Comparison of ENCODE assay signal across 9 mouse cellular contexts in the genomic region with DNA sequence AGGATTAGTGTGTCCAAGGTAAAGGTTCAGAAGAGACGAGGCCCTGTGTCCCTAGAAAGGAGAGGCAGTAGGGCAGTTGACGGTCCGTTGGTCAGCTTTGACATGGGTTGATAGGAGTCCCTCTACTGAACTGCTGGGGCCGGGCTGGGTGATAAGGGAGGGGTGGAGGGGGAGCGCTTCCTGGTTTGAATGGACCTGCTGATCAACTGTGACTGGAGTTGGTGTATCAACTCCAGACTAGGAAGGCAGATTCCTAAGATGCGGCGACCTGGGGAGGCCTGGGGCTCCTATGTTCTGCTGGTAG.
DNase-seq lines count a peak whose midpoint lies in the region; ATAC-seq and TF ChIP-seq lines count a peak whose summit lies in the region.
"Had no signal": no experiment of that assay in that cellular context is flagged by ENCODE, and none has a peak within 500 bp of the region (broad histone marks: within the 10 kb centered on the region; RNA-seq: fewer than 3 reads in every experiment).

No protein-coding gene starts in this region.

- WGBS in lung, embryonic 15.5 days = 36% methylated on average over 7 of the region's 7 CpGs
- WGBS in forebrain, embryonic 11.5 days = 24% methylated on average over 7 of the region's 7 CpGs
- 42% methylated on average over 7 of the region's 7 CpGs for WGBS in limb, embryonic 14.5 days
- WGBS in small intestine, adult 2 months = 20% methylated on average over 7 of the region's 7 CpGs

- ATAC-seq in lung, embryonic 15.5 days (ENCODE audit: borderline replicate concordance, extremely low read depth, low FRiP score, low TSS enrichment) = no peak
- no peak for ATAC-seq in forebrain, embryonic 11.5 days (replicated peaks; ENCODE audit: low FRiP score)
- no peak for ATAC-seq in limb, embryonic 14.5 days (ENCODE audit: low FRiP score, low read depth)

- peak overlapping the region; percentile 93 for H3K27ac ChIP-seq in lung, embryonic 15.5 days
- peak overlapping the region; percentile 98 for H3K27ac ChIP-seq in forebrain, embryonic 11.5 days (ENCODE audit: low read depth, low read length)
- H3K27ac ChIP-seq in limb, embryonic 14.5 days (replicated peaks; ENCODE audit: low read depth, low read length) = peak overlapping the region; percentile 86
- no peak overlapping the region for H3K27ac ChIP-seq in small intestine, adult 2 months (ENCODE audit: insufficient read depth, low read depth, low read length)

- H3K36me3 ChIP-seq in lung, embryonic 15.5 days = no peaks in the 10 kb centered on the region
- H3K36me3 ChIP-seq in forebrain, embryonic 11.5 days (ENCODE audit: control insufficient read depth, insufficient read depth, low read length) = no peaks in the 10 kb centered on the region
- H3K36me3 ChIP-seq in limb, embryonic 14.5 days (ENCODE audit: control insufficient read depth, insufficient read depth, low read length) = no peaks in the 10 kb centered on the region; the same call in 1 of the 2 replicates
- no peaks in the 10 kb centered on the region for H3K36me3 ChIP-seq in small intestine, adult 2 months (ENCODE audit: control insufficient read depth, insufficient read depth, low read length)

- H3K9ac ChIP-seq in lung, embryonic 15.5 days = no peak overlapping the region
- H3K9ac ChIP-seq in forebrain, embryonic 11.5 days (ENCODE audit: low read length) = peak overlapping the region; percentile 95
- 0 out of 2 replicates have a peak overlapping the region, but pooled peaks have one; percentile 75 for H3K9ac ChIP-seq in limb, embryonic 14.5 days (ENCODE audit: low read depth, low read length, severe bottlenecking)

- H3K27me3 ChIP-seq in lung, embryonic 15.5 days = no peaks in the 10 kb centered on the region
- H3K27me3 ChIP-seq in forebrain, embryonic 11.5 days (ENCODE audit: control insufficient read depth, insufficient read depth, low read length) = no peaks in the 10 kb centered on the region
- H3K27me3 ChIP-seq in limb, embryonic 14.5 days (ENCODE audit: control insufficient read depth, insufficient read depth, low read length) = no peaks in the 10 kb centered on the region
- no peaks in the 10 kb centered on the region for H3K27me3 ChIP-seq in small intestine, adult 2 months (ENCODE audit: control insufficient read depth, insufficient read depth, low read length)

- H3K4me1 ChIP-seq in lung, embryonic 15.5 days = peaks cover 89% of the 10 kb centered on the region
- peaks cover 40% of the 10 kb centered on the region for H3K4me1 ChIP-seq in forebrain, embryonic 11.5 days (replicated peaks; ENCODE audit: control insufficient read depth, insufficient read depth, low read length)
- peaks cover 69% of the 10 kb centered on the region for H3K4me1 ChIP-seq in limb, embryonic 14.5 days (ENCODE audit: control insufficient read depth, insufficient read depth, low read length)
- H3K4me1 ChIP-seq in small intestine, adult 2 months (ENCODE audit: control insufficient read depth, insufficient read depth, insufficient read length, low read length) = peaks cover 69% of the 10 kb centered on the region

- H3K9me3 ChIP-seq in lung, embryonic 15.5 days = no peaks in the 10 kb centered on the region
- H3K9me3 ChIP-seq in forebrain, embryonic 11.5 days (ENCODE audit: control insufficient read depth, low read length) = no peaks in the 10 kb centered on the region
- no peaks in the 10 kb centered on the region for H3K9me3 ChIP-seq in limb, embryonic 14.5 days (ENCODE audit: control insufficient read depth, low read length)

- no peak for TF ChIP-seq CTCF in small intestine, adult 2 months (IDR thresholded peaks at IDR 0.05; ENCODE audit: extremely low read depth, insufficient read length, insufficient replicate concordance, low read depth, low read length)

- no peak for TF ChIP-seq POLR2A in limb, embryonic 14.5 days (IDR thresholded peaks at IDR 0.05; ENCODE audit: borderline replicate concordance, extremely low read depth, insufficient read depth, insufficient read length)
- TF ChIP-seq POLR2A in small intestine, adult 2 months (IDR thresholded peaks at IDR 0.05; ENCODE audit: low read depth, low read length) = no peak

- DNase-seq in lung, postnatal 25 days (ENCODE audit: low spot score) = no peak
- DNase-seq in forebrain, embryonic 11.5 days (ENCODE audit: low spot score) = no peak
- DNase-seq in limb, embryonic 14.5 days (ENCODE audit: low spot score) = no peak
- no peak for DNase-seq in cerebellum, postnatal 25 days
- DNase-seq in layer of hippocampus, adult 11-12 months (ENCODE audit: low spot score) = no peak
- DNase-seq in urinary bladder, adult 18-20 months (ENCODE audit: low spot score in 2 of 2) = no peak
- DNase-seq: gastrocnemius, postnatal 10 days had no signal

- H3K4me3 ChIP-seq in lung, embryonic 15.5 days = no peak overlapping the region
- H3K4me3 ChIP-seq in forebrain, embryonic 11.5 days (ENCODE audit: low read depth, low read length) = no peak overlapping the region
- no peak overlapping the region for H3K4me3 ChIP-seq in limb, embryonic 14.5 days (replicated peaks; ENCODE audit: low read length)
- peak overlapping the region; percentile 73; the same call in 1 of the 2 replicates for H3K4me3 ChIP-seq in small intestine, adult 2 months (ENCODE audit: low read depth, low read length)

- H3K4me2 ChIP-seq in lung, embryonic 15.5 days = peak overlapping the region; percentile 89; the same call in 1 of the 2 replicates
- H3K4me2 ChIP-seq in forebrain, embryonic 11.5 days (ENCODE audit: low read depth, low read length, severe bottlenecking) = peak overlapping the region; percentile 78; the same call in 1 of the 2 replicates
- peak overlapping the region; percentile 83; the same call in 1 of the 2 replicates for H3K4me2 ChIP-seq in limb, embryonic 14.5 days (replicated peaks; ENCODE audit: low read depth, low read length, severe bottlenecking)
